Mouse (Mus musculus) B cell, adult 2 months (primary cell): ENCODE measurements around the gene Odf3l1.
"Not testable (repeated sequence)": the region's sequence is repeated elsewhere in the genome, so short reads cannot be mapped to it uniquely, and the experiment has no call there.

Experiments
- DNase-seq, 2 experiments: peaks; one replicate each; pipeline ENCODE4 v3.0.0; 2022

Odf3l1 gene

GRCm38 (mm10) chr9:56864216-56864729 is at the start of gene Odf3l1:
TSS of gene Odf3l1 (minus strand) at chr9:56864679.
- no peak for DNase-seq

GRCm38 (mm10) chr9:56913991-56914390 is 49.5 kb upstream of the Odf3l1 start:
- no peak for DNase-seq

- DNase-seq: no peak
These were observed 46.5 kb upstream of the Odf3l1 start for GRCm38 (mm10) chr9:56911017-56911416.

- DNase-seq: not testable (repeated sequence)
These were observed 45.5 kb upstream of the Odf3l1 start for GRCm38 (mm10) chr9:56909991-56910390.

GRCm38 (mm10) chr9:56907549-56907948 is 43.1 kb upstream of the Odf3l1 start:
- no peak for DNase-seq

- no peak for DNase-seq
These were observed 39.2 kb upstream of the Odf3l1 start for GRCm38 (mm10) chr9:56903662-56904061.

- peak; percentile 30 to 31 for DNase-seq
These were observed 36.7 kb upstream of the Odf3l1 start for GRCm38 (mm10) chr9:56901187-56901586.

GRCm38 (mm10) chr9:56900571-56900970 is 36.1 kb upstream of the Odf3l1 start:
- DNase-seq: peak; percentile 33 to 39

- DNase-seq: no peak
These were observed 35.6 kb upstream of the Odf3l1 start for GRCm38 (mm10) chr9:56900060-56900459.

GRCm38 (mm10) chr9:56899409-56899808 is 34.9 kb upstream of the Odf3l1 start:
- no peak for DNase-seq

- DNase-seq: no peak
These were observed 32.3 kb upstream of the Odf3l1 start for GRCm38 (mm10) chr9:56896779-56897178.

- DNase-seq: peak; percentile 34 to 39
These were observed 29.5 kb upstream of the Odf3l1 start for GRCm38 (mm10) chr9:56894006-56894405.

- DNase-seq: no peak
These were observed 28.8 kb upstream of the Odf3l1 start for GRCm38 (mm10) chr9:56893313-56893712.

- no peak for DNase-seq
These were observed 27.6 kb upstream of the Odf3l1 start for GRCm38 (mm10) chr9:56892111-56892510.

- DNase-seq: peak; percentile 72 to 76
These were observed 27.1 kb upstream of the Odf3l1 start for GRCm38 (mm10) chr9:56891517-56892011.

GRCm38 (mm10) chr9:56890522-56891250 is 26.2 kb upstream of the Odf3l1 start:
- DNase-seq: no peak

- peak; percentile 73 to 75 for DNase-seq
These were observed 25.3 kb upstream of the Odf3l1 start for GRCm38 (mm10) chr9:56889817-56890216.

GRCm38 (mm10) chr9:56887581-56887980 is 23.1 kb upstream of the Odf3l1 start:
- no peak for DNase-seq

- no peak for DNase-seq
These were observed 22.1 kb upstream of the Odf3l1 start for GRCm38 (mm10) chr9:56886601-56887000.

- peak; percentile 20 to 31 for DNase-seq
These were observed 21.6 kb upstream of the Odf3l1 start for GRCm38 (mm10) chr9:56886113-56886512.

GRCm38 (mm10) chr9:56884328-56884727 is 19.8 kb upstream of the Odf3l1 start:
- DNase-seq: no peak

- DNase-seq: no peak
These were observed 19.0 kb upstream of the Odf3l1 start for GRCm38 (mm10) chr9:56883470-56883869.

- no peak for DNase-seq
These were observed 18.3 kb upstream of the Odf3l1 start for GRCm38 (mm10) chr9:56882818-56883217.

GRCm38 (mm10) chr9:56882283-56882682 is 17.8 kb upstream of the Odf3l1 start:
- DNase-seq: no peak
